Comparison of ENCODE assay signal across 15 mouse cellular contexts in the genomic region with DNA sequence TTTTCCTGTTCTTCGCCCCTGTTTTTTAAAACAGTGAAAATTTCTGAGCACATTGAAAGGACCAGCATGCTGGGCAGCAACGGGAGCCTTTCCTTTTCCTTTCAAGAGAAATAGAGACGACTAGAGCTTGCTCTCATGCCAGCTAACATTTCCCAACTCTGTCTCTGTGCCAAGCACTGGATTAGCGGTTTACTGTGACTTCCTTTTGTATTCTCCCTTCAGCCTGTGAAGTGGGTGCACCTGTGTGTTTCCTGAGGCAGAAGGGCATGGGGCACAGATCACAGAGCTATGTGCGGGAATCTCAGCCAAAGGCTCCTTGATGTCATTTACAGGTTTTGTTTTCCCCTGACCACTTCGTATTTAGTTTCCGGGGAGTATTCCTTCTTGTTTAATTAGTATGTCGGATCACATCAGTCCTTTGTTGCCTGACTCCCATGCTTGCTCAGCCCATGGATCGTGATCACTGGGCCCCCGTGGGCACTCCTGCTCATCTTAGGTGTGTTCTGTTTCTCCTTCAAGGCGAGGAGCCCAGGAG.
DNase-seq lines count a peak whose midpoint lies in the region; ATAC-seq and TF ChIP-seq lines count a peak whose summit lies in the region.
"Had no signal": no experiment of that assay in that cellular context is flagged by ENCODE, and none has a peak within 500 bp of the region (broad histone marks: within the 10 kb centered on the region; RNA-seq: fewer than 3 reads in every experiment).

No protein-coding gene starts in this region.

- peak overlapping the region; percentile 6; the same call in 1 of the 2 replicates for H3K4me2 ChIP-seq in forebrain, embryonic 16.5 days (ENCODE audit: low read length)
- no peak overlapping the region for H3K4me2 ChIP-seq in kidney, postnatal 0 days (ENCODE audit: low read length)
- 0 out of 2 replicates have a peak overlapping the region, but pooled peaks have one; percentile 2 for H3K4me2 ChIP-seq in midbrain, embryonic 15.5 days
- no peak overlapping the region for H3K4me2 ChIP-seq in midbrain, embryonic 13.5 days (replicated peaks)
- H3K4me2 ChIP-seq in midbrain, postnatal 0 days (ENCODE audit: low read depth, low read length, poor library complexity, severe bottlenecking): no peak overlapping the region
- H3K4me2 ChIP-seq: lung, embryonic 14.5 days had no signal

- no peak overlapping the region for H3K9ac ChIP-seq in forebrain, embryonic 16.5 days (replicated peaks; ENCODE audit: low read depth, low read length)
- no peak overlapping the region for H3K9ac ChIP-seq in kidney, postnatal 0 days (ENCODE audit: low read depth, low read length)
- no peak overlapping the region for H3K9ac ChIP-seq in midbrain, embryonic 15.5 days
- H3K9ac ChIP-seq in midbrain, embryonic 13.5 days (replicated peaks): no peak overlapping the region
- no peak overlapping the region for H3K9ac ChIP-seq in midbrain, postnatal 0 days (replicated peaks; ENCODE audit: low read length, poor library complexity, severe bottlenecking)
- H3K9ac ChIP-seq: lung, embryonic 14.5 days had no signal

- H3K9me3 ChIP-seq in forebrain, embryonic 16.5 days (ENCODE audit: control insufficient read depth, low read length): no peaks in the 10 kb centered on the region
- no peaks in the 10 kb centered on the region for H3K9me3 ChIP-seq in forebrain, embryonic 10.5 days
- H3K9me3 ChIP-seq in kidney, postnatal 0 days (replicated peaks; ENCODE audit: low read length): no peaks in the 10 kb centered on the region
- H3K9me3 ChIP-seq in midbrain, embryonic 15.5 days: no peaks in the 10 kb centered on the region
- no peaks in the 10 kb centered on the region for H3K9me3 ChIP-seq in midbrain, embryonic 13.5 days
- no peaks in the 10 kb centered on the region for H3K9me3 ChIP-seq in midbrain, postnatal 0 days (ENCODE audit: low read length)

- H3K4me3 ChIP-seq in forebrain, embryonic 16.5 days (replicated peaks; ENCODE audit: low read length): no peak overlapping the region
- no peak overlapping the region for H3K4me3 ChIP-seq in forebrain, embryonic 10.5 days
- H3K4me3 ChIP-seq in kidney, postnatal 0 days (replicated peaks; ENCODE audit: low read depth, low read length): no peak overlapping the region
- no peak overlapping the region for H3K4me3 ChIP-seq in kidney, adult 2 months (ENCODE audit: insufficient read depth, low read depth, low read length)
- H3K4me3 ChIP-seq in midbrain, embryonic 15.5 days: no peak overlapping the region
- no peak overlapping the region for H3K4me3 ChIP-seq in midbrain, embryonic 13.5 days (replicated peaks)
- no peak overlapping the region for H3K4me3 ChIP-seq in midbrain, postnatal 0 days (ENCODE audit: low read depth, low read length)

- DNase-seq in forebrain, embryonic 10.5 days (ENCODE audit: extremely low spot score, low spot score): no peak
- DNase-seq in kidney, postnatal 0 days (ENCODE audit: low spot score): peak; percentile 50
- DNase-seq in kidney, adult 2 months: no peak
- DNase-seq in midbrain, postnatal 0 days (ENCODE audit: low spot score): peak; percentile 33
- DNase-seq in spleen, postnatal 10 days (ENCODE audit: low spot score in 2 of 2): no peak
- DNase-seq: cerebellum, adult 11-12 months; gastrocnemius, postnatal 10 days; layer of hippocampus, postnatal 36 days; lung, embryonic 14.5 days; right cerebral cortex, adult 18-20 months; thymus, adult 18-20 months had no signal

- H3K4me1 ChIP-seq in forebrain, embryonic 16.5 days (replicated peaks; ENCODE audit: control insufficient read depth, insufficient read depth, low read length): 0 out of 2 replicates have a peak, but pooled peaks cover 3% of the 10 kb centered on the region
- 0 out of 2 replicates have a peak, but pooled peaks cover 3% of the 10 kb centered on the region for H3K4me1 ChIP-seq in forebrain, embryonic 10.5 days
- no peaks in the 10 kb centered on the region for H3K4me1 ChIP-seq in kidney, postnatal 0 days (replicated peaks; ENCODE audit: insufficient read depth, low read length)
- H3K4me1 ChIP-seq in kidney, adult 2 months (ENCODE audit: control insufficient read depth, insufficient read depth, low read length): no peaks in the 10 kb centered on the region
- H3K4me1 ChIP-seq in midbrain, embryonic 15.5 days: no peaks in the 10 kb centered on the region
- 0 out of 2 replicates have a peak, but pooled peaks cover 3% of the 10 kb centered on the region for H3K4me1 ChIP-seq in midbrain, embryonic 13.5 days (replicated peaks)
- no peaks in the 10 kb centered on the region for H3K4me1 ChIP-seq in midbrain, postnatal 0 days (ENCODE audit: insufficient read depth, low read length)

- TF ChIP-seq POLR2A in kidney, adult 2 months (IDR thresholded peaks at IDR 0.05; ENCODE audit: low read depth, low read length): no peak

- H3K36me3 ChIP-seq in forebrain, embryonic 16.5 days (ENCODE audit: control insufficient read depth, insufficient read depth): no peaks in the 10 kb centered on the region
- H3K36me3 ChIP-seq in forebrain, embryonic 10.5 days (replicated peaks): no peaks in the 10 kb centered on the region
- no peaks in the 10 kb centered on the region for H3K36me3 ChIP-seq in kidney, postnatal 0 days (ENCODE audit: insufficient read depth, low read length)
- H3K36me3 ChIP-seq in kidney, adult 2 months (ENCODE audit: control insufficient read depth, insufficient read depth, low read length): no peaks in the 10 kb centered on the region
- no peaks in the 10 kb centered on the region for H3K36me3 ChIP-seq in midbrain, embryonic 15.5 days (replicated peaks)
- no peaks in the 10 kb centered on the region for H3K36me3 ChIP-seq in midbrain, embryonic 13.5 days
- no peaks in the 10 kb centered on the region for H3K36me3 ChIP-seq in midbrain, postnatal 0 days (ENCODE audit: insufficient read depth, low read length)

- no peak overlapping the region for H3K27ac ChIP-seq in forebrain, embryonic 16.5 days (ENCODE audit: low read length)
- no peak overlapping the region for H3K27ac ChIP-seq in forebrain, embryonic 10.5 days
- no peak overlapping the region for H3K27ac ChIP-seq in kidney, postnatal 0 days
- no peak overlapping the region for H3K27ac ChIP-seq in kidney, adult 2 months (ENCODE audit: insufficient read depth, low read depth, low read length)
- H3K27ac ChIP-seq in midbrain, embryonic 15.5 days: no peak overlapping the region
- H3K27ac ChIP-seq in midbrain, embryonic 13.5 days: no peak overlapping the region
- no peak overlapping the region for H3K27ac ChIP-seq in midbrain, postnatal 0 days (ENCODE audit: low read depth, low read length)

- ATAC-seq in forebrain, embryonic 16.5 days: no peak
- no peak for ATAC-seq in kidney, postnatal 0 days (replicated peaks; ENCODE audit: low FRiP score, low read depth)
- ATAC-seq in midbrain, embryonic 15.5 days (replicated peaks): no peak
- ATAC-seq in midbrain, embryonic 13.5 days: no peak
- ATAC-seq in midbrain, postnatal 0 days (ENCODE audit: low FRiP score): no peak
- ATAC-seq: intestine, embryonic 16.5 days had no signal

- WGBS in forebrain, embryonic 16.5 days: 41% methylated on average over 11 of the region's 11 CpGs
- 86% methylated on average over 11 of the region's 11 CpGs for WGBS in forebrain, embryonic 10.5 days
- 47% methylated on average over 11 of the region's 11 CpGs for WGBS in kidney, postnatal 0 days
- WGBS in kidney, adult 2 months: 39% methylated on average over 11 of the region's 11 CpGs
- WGBS in midbrain, embryonic 15.5 days: 64% methylated on average over 11 of the region's 11 CpGs
- 72% methylated on average over 11 of the region's 11 CpGs for WGBS in midbrain, embryonic 13.5 days
- 51% methylated on average over 11 of the region's 11 CpGs for WGBS in midbrain, postnatal 0 days

- no peaks in the 10 kb centered on the region for H3K27me3 ChIP-seq in forebrain, embryonic 16.5 days (replicated peaks; ENCODE audit: control insufficient read depth, insufficient read depth, low read length)
- no peaks in the 10 kb centered on the region for H3K27me3 ChIP-seq in forebrain, embryonic 10.5 days (ENCODE audit: poor library complexity, severe bottlenecking)
- no peaks in the 10 kb centered on the region for H3K27me3 ChIP-seq in kidney, postnatal 0 days (ENCODE audit: insufficient read depth, low read length)
- no peaks in the 10 kb centered on the region for H3K27me3 ChIP-seq in kidney, adult 2 months (replicated peaks; ENCODE audit: control insufficient read depth, insufficient read depth, low read length)
- H3K27me3 ChIP-seq in midbrain, embryonic 15.5 days (replicated peaks): no peaks in the 10 kb centered on the region
- no peaks in the 10 kb centered on the region for H3K27me3 ChIP-seq in midbrain, embryonic 13.5 days
- no peaks in the 10 kb centered on the region for H3K27me3 ChIP-seq in midbrain, postnatal 0 days (ENCODE audit: insufficient read depth, low read length)

- no peak for TF ChIP-seq CTCF in kidney, postnatal 0 days (IDR thresholded peaks at IDR 0.05; ENCODE audit: low read depth)
- no peak for TF ChIP-seq CTCF in kidney, adult 2 months (conservative IDR thresholded peaks at IDR 0.05; ENCODE audit: insufficient read depth, insufficient read length, low read depth, low read length)
- no peak for TF ChIP-seq CTCF in midbrain, postnatal 0 days (IDR thresholded peaks at IDR 0.05)

Comparison
In these comparisons a context has a peak if more than half of its experiments do, and no peak if none do; other contexts are left out.
1. H3K4me2 ChIP-seq: peak in forebrain, embryonic 16.5 days (single experiment) and midbrain, embryonic 15.5 days (single experiment); none in kidney, postnatal 0 days (single experiment), midbrain, embryonic 13.5 days (single experiment) and midbrain, postnatal 0 days (single experiment).
2. DNase-seq: peak in kidney, postnatal 0 days (single experiment) and midbrain, postnatal 0 days (single experiment); none in forebrain, embryonic 10.5 days (single experiment), kidney, adult 2 months (single experiment) and spleen, postnatal 10 days (0 of 2).